In genomic region chr7:110862751-110863289, GRCm38 (mm10) we compare ENCODE assay signal across 11 mouse cellular contexts. TPM values are rescaled to one million over a fixed set of nuclear protein-coding genes. Genes with fewer than 3 reads are reported as not detected.
DNase-seq lines count a peak whose midpoint lies in the region; ATAC-seq and TF ChIP-seq lines count a peak whose summit lies in the region.
"Had no signal": no experiment of that assay in that cellular context is flagged by ENCODE, and none has a peak within 500 bp of the region (broad histone marks: within the 10 kb centered on the region; RNA-seq: fewer than 3 reads in every experiment).

Lyve1 (minus strand) TSS chr7:110863239.

- no peak for ATAC-seq in heart, embryonic 11.5 days (replicated peaks; ENCODE audit: insufficient number of reproducible peaks, low FRiP score, low TSS enrichment)
- ATAC-seq in heart, embryonic 15.5 days (replicated peaks; ENCODE audit: insufficient number of reproducible peaks, insufficient read depth, low FRiP score, low read depth), result no peak
- ATAC-seq in liver, embryonic 13.5 days (ENCODE audit: low read depth), result peak; percentile 30
- ATAC-seq: forebrain, embryonic 15.5 days; hindbrain, embryonic 16.5 days had no signal

- no peaks in the 10 kb centered on the region for H3K36me3 ChIP-seq in heart, embryonic 11.5 days (ENCODE audit: control insufficient read depth, insufficient read depth, low read length)
- no peaks in the 10 kb centered on the region for H3K36me3 ChIP-seq in heart, embryonic 15.5 days
- no peaks in the 10 kb centered on the region for H3K36me3 ChIP-seq in liver, embryonic 13.5 days
- H3K36me3 ChIP-seq in kidney, adult 2 months (ENCODE audit: control insufficient read depth, insufficient read depth, low read length), result no peaks in the 10 kb centered on the region
- H3K36me3 ChIP-seq: forebrain, embryonic 15.5 days had no signal

- no peaks in the 10 kb centered on the region for H3K9me3 ChIP-seq in heart, embryonic 11.5 days (replicated peaks; ENCODE audit: control insufficient read depth, low read length)
- no peaks in the 10 kb centered on the region for H3K9me3 ChIP-seq in heart, embryonic 15.5 days (replicated peaks)
- no peaks in the 10 kb centered on the region for H3K9me3 ChIP-seq in liver, embryonic 13.5 days (replicated peaks)
- H3K9me3 ChIP-seq: forebrain, embryonic 15.5 days had no signal

- H3K4me3 ChIP-seq in heart, embryonic 11.5 days (ENCODE audit: low read depth, low read length), result no peak within 1 kb of the TSS
- no peak within 1 kb of the TSS for H3K4me3 ChIP-seq in heart, embryonic 15.5 days
- no peak within 1 kb of the TSS for H3K4me3 ChIP-seq in liver, embryonic 13.5 days (replicated peaks)
- no peak within 1 kb of the TSS for H3K4me3 ChIP-seq in kidney, adult 2 months (ENCODE audit: insufficient read depth, low read depth, low read length)
- H3K4me3 ChIP-seq: forebrain, embryonic 15.5 days had no signal

- no peak within 1 kb of the TSS for H3K9ac ChIP-seq in heart, embryonic 11.5 days (ENCODE audit: low read depth, low read length)
- H3K9ac ChIP-seq in heart, embryonic 15.5 days, result no peak within 1 kb of the TSS
- no peak within 1 kb of the TSS for H3K9ac ChIP-seq in liver, embryonic 13.5 days
- H3K9ac ChIP-seq: forebrain, embryonic 15.5 days had no signal

- H3K4me1 ChIP-seq in heart, embryonic 11.5 days (ENCODE audit: control insufficient read depth, insufficient read depth, low read length), result peaks cover 9% of the 10 kb centered on the region
- H3K4me1 ChIP-seq in heart, embryonic 15.5 days (replicated peaks), result peaks cover 9% of the 10 kb centered on the region
- peaks cover 22% of the 10 kb centered on the region for H3K4me1 ChIP-seq in liver, embryonic 13.5 days (replicated peaks)
- H3K4me1 ChIP-seq in kidney, adult 2 months (ENCODE audit: control insufficient read depth, insufficient read depth, low read length), result no peaks in the 10 kb centered on the region

- no peak for TF ChIP-seq POLR2A in kidney, adult 2 months (IDR thresholded peaks at IDR 0.05; ENCODE audit: low read depth, low read length)

- H3K27ac ChIP-seq in heart, embryonic 11.5 days (ENCODE audit: low read depth, low read length), result no peak within 1 kb of the TSS
- no peak within 1 kb of the TSS for H3K27ac ChIP-seq in heart, embryonic 15.5 days
- H3K27ac ChIP-seq in liver, embryonic 13.5 days, result no peak within 1 kb of the TSS; the same call in 1 of the 2 replicates
- no peak within 1 kb of the TSS for H3K27ac ChIP-seq in kidney, adult 2 months (ENCODE audit: insufficient read depth, low read depth, low read length)
- H3K27ac ChIP-seq: forebrain, embryonic 15.5 days had no signal

- DNase-seq in heart, adult 18-20 months, result peak; percentile 50 to 75
- DNase-seq in liver, embryonic 13.5 days, result no peak
- peak; percentile 48 to 60 for DNase-seq in lung, postnatal 4 days
- no peak for DNase-seq in kidney, postnatal 10 days
- DNase-seq in kidney, adult 2 months, result no peak
- DNase-seq: cerebellum, adult 11 months had no signal

- TF ChIP-seq CTCF in kidney, adult 2 months (conservative IDR thresholded peaks at IDR 0.05; ENCODE audit: insufficient read depth, insufficient read length, low read depth, low read length), result no peak

- WGBS in heart, embryonic 11.5 days (ENCODE audit: insufficient replicate concordance), result 66% methylated on average over 12 of the region's 12 CpGs
- WGBS in heart, embryonic 15.5 days, result 63% methylated on average over 12 of the region's 12 CpGs
- WGBS in liver, embryonic 13.5 days (ENCODE audit: insufficient replicate concordance), result 43% methylated on average over 12 of the region's 12 CpGs
- WGBS in kidney, adult 2 months, result 63% methylated on average over 12 of the region's 12 CpGs

- no peak within 1 kb of the TSS for H3K4me2 ChIP-seq in heart, embryonic 11.5 days
- H3K4me2 ChIP-seq in heart, embryonic 15.5 days, result no peak within 1 kb of the TSS
- H3K4me2 ChIP-seq in liver, embryonic 13.5 days, result no peak within 1 kb of the TSS
- H3K4me2 ChIP-seq: forebrain, embryonic 15.5 days had no signal

- no peaks in the 10 kb centered on the region for H3K27me3 ChIP-seq in heart, embryonic 11.5 days (ENCODE audit: control insufficient read depth, insufficient read depth, low read length)
- no peaks in the 10 kb centered on the region for H3K27me3 ChIP-seq in heart, embryonic 15.5 days
- H3K27me3 ChIP-seq in liver, embryonic 13.5 days, result no peaks in the 10 kb centered on the region
- H3K27me3 ChIP-seq in kidney, adult 2 months (replicated peaks; ENCODE audit: control insufficient read depth, insufficient read depth, low read length), result no peaks in the 10 kb centered on the region
- H3K27me3 ChIP-seq: CH12.LX; forebrain, embryonic 15.5 days had no signal

RNA-seq across cellular contexts. Expression of gene Lyve1, which starts in this region (rescaled TPM):
- 10 to 100 TPM; 22.8 to 26.2 TPM for total RNA-seq in heart, adult 18-20 months (2021)
- polyA plus RNA-seq in heart, embryonic 11.5 days (2014; fragmentation: Nextera tagmentation; extraction: Ambion mirVana), result 3.1 and 3.4 TPM in 2 replicates
- polyA plus RNA-seq in heart, embryonic 15.5 days (2015; fragmentation: Nextera tagmentation; extraction: Ambion mirVana), result 11.9 and 13.2 TPM in 2 replicates
- polyA plus RNA-seq in liver, embryonic 13.5 days (2015; fragmentation: Nextera tagmentation; extraction: Ambion mirVana), result 25.4 and 33.7 TPM in 2 replicates
- polyA plus RNA-seq in kidney, adult 2 months (2012; rRNA removed), result 2.0 and 6.6 TPM in 2 replicates
- total RNA-seq: CH12.LX had no signal

Comparison
In these comparisons a context has a peak if more than half of its experiments do, and no peak if none do; other contexts are left out.
1. DNase-seq: peak in heart, adult 18-20 months (2 of 2) and lung, postnatal 4 days (2 of 2); none in liver, embryonic 13.5 days (single experiment), kidney, postnatal 10 days (single experiment) and kidney, adult 2 months (single experiment).